Mouse (Mus musculus) CH12.LX (cell line): Measurements from ENCODE around the gene Tshz2.

Source experiments
- CTCF ChIP-seq, 2 experiments: IDR thresholded peaks in 1 of 2; conservative IDR thresholded peaks in 1 of 2; 2 replicates each; pipeline ENCODE4 v1.5.1; 2011 to 2012; ENCODE audit warnings: low read depth in 2 of 2, low read length in 2 of 2, improper control_type of control experiment in 1 of 2, inconsistent platforms in 1 of 2, mild to moderate bottlenecking in 1 of 2, moderate library complexity in 1 of 2
- EP300 ChIP-seq: IDR thresholded peaks from 2 replicates; pipeline ENCODE4 v1.6.1; 2011; ENCODE audit warnings: low read length, improper control_type of control experiment
- ETS1 ChIP-seq: conservative IDR thresholded peaks from 2 replicates; pipeline ENCODE4 v1.6.1; 2012; ENCODE audit warnings: low read depth, mild to moderate bottlenecking, inconsistent platforms, low read length, improper control_type of control experiment, moderate library complexity
- KAT2A ChIP-seq: IDR thresholded peaks from 2 replicates; pipeline ENCODE4 v1.6.1; 2012; ENCODE audit warnings: low read length, improper control_type of control experiment, inconsistent platforms; ENCODE audit not compliant: insufficient replicate concordance
- MAFK ChIP-seq: IDR thresholded peaks from 2 replicates; pipeline ENCODE4 v1.6.1; 2011; ENCODE audit warnings: low read length, improper control_type of control experiment; ENCODE audit not compliant: insufficient replicate concordance
- POLR2A ChIP-seq: IDR thresholded peaks from 2 replicates; pipeline ENCODE4 v1.6.1; 2011; ENCODE audit warnings: low read depth, mild to moderate bottlenecking, improper control_type of control experiment, low read length
- SIN3A ChIP-seq: IDR thresholded peaks from 2 replicates; pipeline ENCODE4 v1.6.1; 2012; ENCODE audit warnings: low read length, improper control_type of control experiment, inconsistent platforms

DNA sequence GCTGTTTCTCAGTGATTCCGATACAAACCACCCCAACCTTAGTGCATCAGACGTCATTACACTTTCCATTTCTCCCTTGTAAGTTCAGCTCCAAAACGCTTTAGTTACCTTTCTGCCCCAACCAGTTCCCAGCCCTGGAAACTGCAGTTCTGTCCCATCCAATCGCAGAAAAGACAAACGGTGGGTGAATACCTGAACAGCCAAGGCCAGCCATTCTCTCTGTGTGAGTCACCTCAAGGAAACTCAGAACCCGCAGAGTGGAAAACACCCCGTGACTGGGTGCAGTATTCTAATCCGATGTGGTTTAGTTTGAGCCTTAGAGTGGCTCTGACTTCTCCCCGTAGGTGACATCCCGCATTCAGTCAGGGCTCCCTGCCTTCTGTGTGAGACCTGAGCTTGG lies 43.1 kb upstream of the Tshz2 start:
- TF ChIP-seq POLR2A, result no peak
- TF ChIP-seq EP300, result no peak
- TF ChIP-seq CTCF (conservative IDR thresholded peaks at IDR 0.05 in 1 of 2, IDR thresholded peaks at IDR 0.05 in 1 of 2; ENCODE audit: low read depth in 2 of 2, low read length in 2 of 2), result no peak
- TF ChIP-seq ETS1, result no peak
- no peak for TF ChIP-seq MAFK
- no peak for TF ChIP-seq KAT2A
- no peak for TF ChIP-seq SIN3A
